Mouse (Mus musculus) MEL (cell line): ENCODE data around the gene Tcf7l2. TPM values are rescaled to one million over a fixed set of nuclear protein-coding genes. Genes with fewer than 3 reads are reported as not detected.

Experiments used
- DNase-seq: peaks from one replicate; pipeline ENCODE4 v3.0.0; 2011; ENCODE audit warnings: low read depth, low spot score
- H3K27ac ChIP-seq: 2 replicates; pipeline ENCODE4 v1.5.1; 2012; ENCODE audit warnings: low read depth, mild to moderate bottlenecking, control low read depth, low read length, moderate library complexity; ENCODE audit not compliant: control insufficient read depth
- H3K27me3 ChIP-seq, 2 experiments: fragments of 150-350 bp in 1 of 2; sonication (generic) in 1 of 2; 2 replicates each; pipeline ENCODE4 v1.6.1; 2012; ENCODE audit warnings: low read length in 2 of 2, mild to moderate bottlenecking in 2 of 2, improper control_type of control experiment in 1 of 2, moderate library complexity in 1 of 2; ENCODE audit not compliant: insufficient read depth in 2 of 2, control insufficient read depth in 1 of 2
- H3K36me3 ChIP-seq, 2 experiments: 2 replicates each; pipeline ENCODE4 v1.6.1; 2012 to 2014; ENCODE audit warnings: low read length in 2 of 2, improper control_type of control experiment in 1 of 2, inconsistent platforms in 1 of 2, mild to moderate bottlenecking in 1 of 2; ENCODE audit not compliant: insufficient read depth in 2 of 2, control insufficient read depth in 1 of 2
- H3K4me1 ChIP-seq, 2 experiments: fragments of 150-350 bp in 1 of 2; sonication (generic) in 1 of 2; 2 replicates each; pipeline ENCODE4 v1.6.1; 2012; ENCODE audit warnings: low read length in 2 of 2, improper control_type of control experiment in 1 of 2, mild to moderate bottlenecking in 1 of 2; ENCODE audit not compliant: insufficient read depth in 2 of 2, control insufficient read depth in 1 of 2
- H3K4me3 ChIP-seq, 2 experiments: fragments of 150-350 bp in 1 of 2; sonication (generic) in 1 of 2; 2 replicates each; pipeline ENCODE4 v1.5.1; 2012; ENCODE audit warnings: low read depth in 2 of 2, low read length in 2 of 2, mild to moderate bottlenecking in 2 of 2, moderate library complexity in 2 of 2, control low read depth in 1 of 2, improper control_type of control experiment in 1 of 2; ENCODE audit not compliant: control insufficient read depth in 1 of 2, insufficient read depth in 1 of 2
- H3K79me2 ChIP-seq: 2 replicates; pipeline ENCODE4 v1.6.1; 2012; ENCODE audit warnings: mild to moderate bottlenecking, low read length, moderate library complexity; ENCODE audit not compliant: control insufficient read depth, poor library complexity, insufficient read depth
- H3K9ac ChIP-seq: 2 replicates; pipeline ENCODE4 v1.6.1; 2012; ENCODE audit warnings: low read depth, mild to moderate bottlenecking, control low read depth, low read length, moderate library complexity; ENCODE audit not compliant: control insufficient read depth, poor library complexity, severe bottlenecking
- H3K9me3 ChIP-seq: fragments of 150-350 bp; sonication (generic); replicated peaks from 2 replicates; pipeline ENCODE4 v1.6.1; 2012; ENCODE audit warnings: mild to moderate bottlenecking, low read length, improper control_type of control experiment, moderate library complexity; ENCODE audit not compliant: insufficient read depth
- BHLHE40 ChIP-seq: IDR thresholded peaks from 2 replicates; pipeline ENCODE4 v1.6.1; 2012; ENCODE audit warnings: low read depth, mild to moderate bottlenecking, inconsistent platforms, low read length, improper control_type of control experiment, borderline replicate concordance
- CHD1 ChIP-seq: IDR thresholded peaks from 2 replicates; pipeline ENCODE4 v1.6.1; 2012; ENCODE audit warnings: low read depth, mild to moderate bottlenecking, inconsistent platforms, low read length, improper control_type of control experiment
- CTCF ChIP-seq, 3 experiments: IDR thresholded peaks in 2 of 3; conservative IDR thresholded peaks in 1 of 3; 2 replicates each; pipeline ENCODE4 v1.5.1; 2011 to 2012; ENCODE audit warnings: low read length in 3 of 3, low read depth in 2 of 3, mild to moderate bottlenecking in 2 of 3, improper control_type of control experiment in 1 of 3, inconsistent platforms in 1 of 3, mixed read lengths in 1 of 3, moderate library complexity in 1 of 3; ENCODE audit not compliant: control insufficient read depth in 1 of 3, insufficient read depth in 1 of 3, poor library complexity in 1 of 3, severe bottlenecking in 1 of 3
- E2F4 ChIP-seq: IDR thresholded peaks from 2 replicates; pipeline ENCODE4 v1.6.1; 2011; ENCODE audit warnings: low read depth, low read length, improper control_type of control experiment, borderline replicate concordance
- ELF1 ChIP-seq: IDR thresholded peaks from 2 replicates; pipeline ENCODE4 v1.6.1; 2014; ENCODE audit warnings: low read depth, mild to moderate bottlenecking, inconsistent platforms, low read length, improper control_type of control experiment, moderate library complexity
- EP300 ChIP-seq, 2 experiments: IDR thresholded peaks; 2 replicates each; pipeline ENCODE4 v1.6.1; 2011; ENCODE audit warnings: improper control_type of control experiment in 2 of 2, low read length in 2 of 2, low read depth in 1 of 2, mild to moderate bottlenecking in 1 of 2
- ETS1 ChIP-seq: IDR thresholded peaks from 2 replicates; pipeline ENCODE4 v1.6.1; 2012; ENCODE audit warnings: low read depth, mild to moderate bottlenecking, inconsistent platforms, low read length, improper control_type of control experiment, moderate library complexity
- GATA1 ChIP-seq: IDR thresholded peaks from 2 replicates; pipeline ENCODE4 v1.6.1; 2011; ENCODE audit warnings: low read depth, low read length, improper control_type of control experiment
- HCFC1 ChIP-seq: IDR thresholded peaks from 2 replicates; pipeline ENCODE4 v1.6.1; 2012; ENCODE audit warnings: low read depth, mild to moderate bottlenecking, inconsistent platforms, low read length, improper control_type of control experiment, moderate library complexity
- JUND ChIP-seq: IDR thresholded peaks from 2 replicates; pipeline ENCODE4 v1.6.1; 2011; ENCODE audit warnings: low read depth, mild to moderate bottlenecking, improper control_type of control experiment, low read length
- MAFK ChIP-seq: IDR thresholded peaks from 2 replicates; pipeline ENCODE4 v1.6.1; 2011; ENCODE audit warnings: low read depth, mild to moderate bottlenecking, low read length, improper control_type of control experiment, borderline replicate concordance
- MAZ ChIP-seq: IDR thresholded peaks from 2 replicates; pipeline ENCODE4 v1.6.1; 2012; ENCODE audit warnings: low read depth, mild to moderate bottlenecking, inconsistent platforms, low read length, improper control_type of control experiment
- MEF2A ChIP-seq: IDR thresholded peaks from 2 replicates; pipeline ENCODE4 v1.6.1; 2014; ENCODE audit warnings: low read depth, mild to moderate bottlenecking, inconsistent platforms, low read length, improper control_type of control experiment; ENCODE audit not compliant: poor library complexity, insufficient replicate concordance, severe bottlenecking; ENCODE audit errors: extremely low read depth
- MXI1 ChIP-seq: IDR thresholded peaks from 2 replicates; pipeline ENCODE4 v1.6.1; 2011; ENCODE audit warnings: mild to moderate bottlenecking, low read depth, low read length, improper control_type of control experiment
- MYB ChIP-seq: IDR thresholded peaks from 2 replicates; pipeline ENCODE4 v1.6.1; 2011; ENCODE audit warnings: mild to moderate bottlenecking, low read depth, low read length, improper control_type of control experiment
- MYC ChIP-seq: IDR thresholded peaks from 2 replicates; pipeline ENCODE4 v1.6.1; 2011; ENCODE audit warnings: low read depth, mild to moderate bottlenecking, low read length, improper control_type of control experiment, moderate library complexity
- NELFE ChIP-seq: IDR thresholded peaks from 2 replicates; pipeline ENCODE4 v1.6.1; 2011; ENCODE audit warnings: low read depth, low read length, improper control_type of control experiment
- NRF1 ChIP-seq: IDR thresholded peaks from 2 replicates; pipeline ENCODE4 v1.6.1; 2014; ENCODE audit warnings: low read depth, mild to moderate bottlenecking, inconsistent platforms, low read length, improper control_type of control experiment, moderate library complexity; ENCODE audit not compliant: poor library complexity, insufficient read depth, severe bottlenecking
- POLR2AphosphoS2 ChIP-seq: IDR thresholded peaks from 2 replicates; pipeline ENCODE4 v1.6.1; 2011; ENCODE audit warnings: low read length, improper control_type of control experiment
- POLR2AphosphoS5 ChIP-seq: IDR thresholded peaks from 2 replicates; pipeline ENCODE4 v1.6.1; 2012; ENCODE audit warnings: low read depth, borderline replicate concordance, mild to moderate bottlenecking, inconsistent platforms, low read length, moderate library complexity, mixed read lengths
- RCOR1 ChIP-seq: IDR thresholded peaks from 2 replicates; pipeline ENCODE4 v1.6.1; 2012; ENCODE audit warnings: low read depth, mild to moderate bottlenecking, inconsistent platforms, low read length, improper control_type of control experiment
- SIN3A ChIP-seq: IDR thresholded peaks from 2 replicates; pipeline ENCODE4 v1.6.1; 2012; ENCODE audit warnings: low read length, improper control_type of control experiment, inconsistent platforms
- TAL1 ChIP-seq: IDR thresholded peaks from 2 replicates; pipeline ENCODE4 v1.6.1; 2012; ENCODE audit warnings: mild to moderate bottlenecking, inconsistent platforms, low read length, moderate library complexity, mixed read lengths
- TBP ChIP-seq: IDR thresholded peaks from 2 replicates; pipeline ENCODE4 v1.8.0; 2011; ENCODE audit warnings: low read depth, low read length, improper control_type of control experiment
- TCF12 ChIP-seq: IDR thresholded peaks from 2 replicates; pipeline ENCODE4 v1.6.1; 2014; ENCODE audit warnings: low read depth, mild to moderate bottlenecking, inconsistent platforms, low read length, improper control_type of control experiment, moderate library complexity
- UBTF ChIP-seq: IDR thresholded peaks from 2 replicates; pipeline ENCODE4 v1.6.1; 2012; ENCODE audit warnings: low read depth, mild to moderate bottlenecking, inconsistent platforms, low read length, improper control_type of control experiment, moderate library complexity, borderline replicate concordance; ENCODE audit not compliant: insufficient read depth
- USF1 ChIP-seq: IDR thresholded peaks from 2 replicates; pipeline ENCODE4 v1.6.1; 2014; ENCODE audit warnings: low read depth, mild to moderate bottlenecking, inconsistent platforms, low read length, improper control_type of control experiment, moderate library complexity
- USF2 ChIP-seq, 2 experiments: IDR thresholded peaks; 2 replicates each; pipeline ENCODE4 v1.6.1; 2011 to 2012; ENCODE audit warnings: improper control_type of control experiment in 2 of 2, low read length in 2 of 2, borderline replicate concordance in 1 of 2, inconsistent platforms in 1 of 2, low read depth in 1 of 2, mild to moderate bottlenecking in 1 of 2; ENCODE audit not compliant: insufficient read depth in 1 of 2
- ZC3H11A ChIP-seq: IDR thresholded peaks from 2 replicates; pipeline ENCODE4 v1.6.1; 2012; ENCODE audit warnings: low read depth, mild to moderate bottlenecking, inconsistent platforms, low read length, improper control_type of control experiment
- ZKSCAN1 ChIP-seq: IDR thresholded peaks from 2 replicates; pipeline ENCODE4 v1.6.1; 2012; ENCODE audit warnings: low read depth, mild to moderate bottlenecking, inconsistent platforms, low read length, improper control_type of control experiment, moderate library complexity
- ZNF384 ChIP-seq: IDR thresholded peaks from 2 replicates; pipeline ENCODE4 v1.6.1; 2012; ENCODE audit warnings: low read depth, mild to moderate bottlenecking, inconsistent platforms, low read length, improper control_type of control experiment
- polyA plus RNA-seq, 2 experiments: library from polyadenylated mRNA; stranded (reverse) in 1 of 2; unstranded in 1 of 2; fragments of >175 nt in 1 of 2; fragments of >200 nt in 1 of 2; gene quantifications; 2 replicates each; pipeline versions ENCODE4 v1.2.1 to v1.2.4; 2012; ENCODE audit warnings: low replicate concordance in 2 of 2, low read depth in 1 of 2; ENCODE audit not compliant: insufficient read length in 2 of 2, insufficient read depth in 1 of 2, missing spikeins in 1 of 2
- total RNA-seq: library from RNA; depleted of rRNA; stranded (reverse); fragments of 300-350 nt; gene quantifications from 2 replicates; pipeline ENCODE4 v1.2.3, GENCODE M21; 2012

The Tcf7l2 gene
- total and polyA plus RNA-seq, 3 experiments, result 0.65 to 12.8 TPM; not detected in 1

GRCm38 (mm10) chr19:55926858-55927673 is 185.4 kb downstream of the Tcf7l2 start (continued):
- peak; percentile 26; the same call in 1 of the 2 replicates for TF ChIP-seq NELFE
- TF ChIP-seq MYC, result 0 out of 2 replicates have a peak, but pooled peaks have one; percentile 9
- TF ChIP-seq RCOR1, result no peak
- no peak for TF ChIP-seq JUND
- TF ChIP-seq USF2 (IDR thresholded peaks at IDR 0.05; ENCODE audit: borderline replicate concordance in 1 of 2, insufficient read depth in 1 of 2, low read depth in 1 of 2, low read length in 2 of 2), result no peak
- TF ChIP-seq, all 39 proteins: peak for 13

- H3K27me3 ChIP-seq, result no peaks in the 10 kb centered on the region
- H3K36me3 ChIP-seq, result peaks cover 0 to 25% of the 10 kb centered on the region in 2 experiments; a peak in 3 of 4 replicates
- TF ChIP-seq E2F4 (no peak), USF1 (peak; percentile 97), MAZ (no peak), MYB (peak; percentile 66), UBTF (no peak), SIN3A (peak; percentile 32; the same call in 1 of the 2 replicates), TBP (no peak), CHD1 (no peak; the same call in 1 of the 2 replicates), ETS1 (peak; percentile 78), BHLHE40 (peak; percentile 86), HCFC1 (no peak), USF2 (IDR thresholded peaks at IDR 0.05; ENCODE audit: borderline replicate concordance in 1 of 2, insufficient read depth in 1 of 2, low read depth in 1 of 2, low read length in 2 of 2) (peak; percentile 48 to 82; a peak in 3 of 4 replicates), MEF2A (no peak), ZKSCAN1 (no peak; the same call in 1 of the 2 replicates), MAFK (no peak), TCF12 (no peak; the same call in 1 of the 2 replicates), POLR2AphosphoS5 (no peak), ZNF384 (no peak), POLR2AphosphoS2 (no peak), CTCF (IDR thresholded peaks at IDR 0.05 in 2 of 3, conservative IDR thresholded peaks at IDR 0.05 in 1 of 3; ENCODE audit: control insufficient read depth in 1 of 3, insufficient read depth in 1 of 3, low read depth in 2 of 3, low read length in 3 of 3, poor library complexity in 1 of 3, severe bottlenecking in 1 of 3) (no peak), NRF1 (no peak), ZC3H11A (no peak), TAL1 (no peak), JUND (no peak), MYC (no peak), EP300 (IDR thresholded peaks at IDR 0.05; ENCODE audit: low read depth in 1 of 2, low read length in 2 of 2) (peak in 1 of 2 experiments; percentile 61; a peak in 1 of 4 replicates), MXI1 (peak; percentile 47; the same call in 1 of the 2 replicates), GATA1 (no peak), ELF1 (no peak), NELFE (no peak; the same call in 1 of the 2 replicates)
These were observed 186.0 kb downstream of the Tcf7l2 start for GRCm38 (mm10) chr19:55927674-55928061.

More at GRCm38 (mm10) chr19:55927674-55928061, 186.0 kb downstream of the Tcf7l2 start:
- DNase-seq, result peak; percentile 73
- Histone ChIP-seq H3K9me3 (no peaks in the 10 kb centered on the region), H3K79me2 (peaks cover 12% of the 10 kb centered on the region), H3K4me1 (peaks cover 21 to 36% of the 10 kb centered on the region in 2 experiments), H3K4me3 (peak overlapping the region; percentile 66 to 72), H3K9ac (peak overlapping the region; percentile 80), H3K27ac (peak overlapping the region; percentile 98)
